Mouse (Mus musculus) embryonic facial prominence, embryonic 14.5 days (tissue): ENCODE measurements at regions not wholly inside any gene's neighbourhood (a gene's known extent, or its start where the extent isn't known, plus 50 kb on each side); places are given as distances from the start of the nearest gene placed in this dataset.
A peak's percentile ranks its signal among the peaks of the same experiment; 100 is the strongest.

Experiments
- ATAC-seq: fragments of 200-750 bp; cut with Nextera tagmentation; 2 replicates; pipeline ENCODE4 v1.8.0; 2017; ENCODE audit warnings: low read depth, moderate number of reproducible peaks, moderate TSS enrichment
- DNase-seq: peaks from one replicate; pipeline ENCODE4 v3.0.0-alpha.2; 2015; ENCODE audit warnings: low spot score
- H3K27ac ChIP-seq: fragments of 300-500 bp; sonication (generic); replicated peaks from 2 replicates; pipeline ENCODE4 v1.5.1; 2014; ENCODE audit warnings: low read depth, mild to moderate bottlenecking, low read length, moderate library complexity
- H3K27me3 ChIP-seq: fragments of 300-500 bp; sonication (generic); replicated peaks from 2 replicates; pipeline ENCODE4 v1.6.1; 2014; ENCODE audit warnings: low read length; ENCODE audit not compliant: control insufficient read depth, insufficient read depth
- H3K36me3 ChIP-seq: fragments of 300-500 bp; sonication (generic); 2 replicates; pipeline ENCODE4 v1.6.1; 2014; ENCODE audit warnings: low read length, mixed read lengths; ENCODE audit not compliant: control insufficient read depth, insufficient read depth
- H3K4me1 ChIP-seq: fragments of 300-500 bp; sonication (generic); 2 replicates; pipeline ENCODE4 v1.6.1; 2014; ENCODE audit warnings: antibody characterized with exemption, low read length; ENCODE audit not compliant: control insufficient read depth, insufficient read depth
- H3K4me2 ChIP-seq: fragments of 300-500 bp; sonication (generic); 2 replicates; pipeline ENCODE4 v1.6.1; 2014; ENCODE audit warnings: low read depth, mild to moderate bottlenecking, low read length, moderate library complexity, mixed read lengths
- H3K4me3 ChIP-seq: fragments of 300-500 bp; sonication (generic); 2 replicates; pipeline ENCODE4 v1.5.1; 2014; ENCODE audit warnings: low read depth, mild to moderate bottlenecking, low read length
- H3K9ac ChIP-seq: fragments of 300-500 bp; sonication (generic); 2 replicates; pipeline ENCODE4 v1.6.1; 2014; ENCODE audit warnings: low read depth, mild to moderate bottlenecking, low read length, moderate library complexity, mixed read lengths
- H3K9me3 ChIP-seq: fragments of 300-500 bp; sonication (generic); 2 replicates; pipeline ENCODE4 v1.6.1; 2016; ENCODE audit warnings: low read length; ENCODE audit not compliant: control insufficient read depth
- WGBS: fragments of 180-500 bp; shearing (Covaris S2); extraction: QIAGEN DNeasy Blood & Tissue Kit; methylation state at CpG from one replicate; pipeline ENCODE4 v1.1.7; 2014; 5-methylcytosine and 5-hydroxymethylcytosine counted together

GRCm38 (mm10) chr15:86751436-86752136, 537.3 kb downstream of the Tbc1d22a start:
- H3K9me3 ChIP-seq: no peaks in the 10 kb centered on the region
- H3K4me2 ChIP-seq: no peak overlapping the region
- ATAC-seq (peak; percentile 90), DNase-seq (peak; percentile 81)
- H3K9ac ChIP-seq: no peak overlapping the region
- no peaks in the 10 kb centered on the region for H3K36me3 ChIP-seq
- H3K27ac ChIP-seq: no peak overlapping the region
- no peak overlapping the region for H3K4me3 ChIP-seq
- no peaks in the 10 kb centered on the region for H3K4me1 ChIP-seq
- no peaks in the 10 kb centered on the region for H3K27me3 ChIP-seq
- WGBS: 53% methylated on average over 10 of the region's 10 CpGs

GRCm38 (mm10) chr15:86763581-86764375, 549.5 kb downstream of the Tbc1d22a start:
- 88% methylated on average over 10 of the region's 10 CpGs for WGBS
- H3K9me3 ChIP-seq: 0 out of 2 replicates have a peak, but pooled peaks cover 3% of the 10 kb centered on the region
- H3K4me2 ChIP-seq: no peak overlapping the region
- H3K27ac ChIP-seq: no peak overlapping the region
- H3K27me3 ChIP-seq: no peaks in the 10 kb centered on the region
- no peak overlapping the region for H3K4me3 ChIP-seq
- ATAC-seq (no peak), DNase-seq (no peak)
- no peaks in the 10 kb centered on the region for H3K36me3 ChIP-seq
- H3K4me1 ChIP-seq: no peaks in the 10 kb centered on the region
- no peak overlapping the region for H3K9ac ChIP-seq

GRCm38 (mm10) chr15:86767623-86768022, 553.4 kb downstream of the Tbc1d22a start:
- Histone ChIP-seq H3K9me3 (0 out of 2 replicates have a peak, but pooled peaks cover 3% of the 10 kb centered on the region), H3K27ac (no peak overlapping the region), H3K9ac (no peak overlapping the region), H3K27me3 (no peaks in the 10 kb centered on the region), H3K36me3 (no peaks in the 10 kb centered on the region), H3K4me3 (no peak overlapping the region), H3K4me2 (no peak overlapping the region), H3K4me1 (no peaks in the 10 kb centered on the region)
- ATAC-seq: no peak
- WGBS: 82% methylated on average over 2 of the region's 2 CpGs
- DNase-seq: no peak

GRCm38 (mm10) chr15:86773041-86773440, 558.8 kb downstream of the Tbc1d22a start:
- Histone ChIP-seq H3K4me1 (no peaks in the 10 kb centered on the region), H3K9ac (no peak overlapping the region), H3K9me3 (no peaks in the 10 kb centered on the region), H3K27ac (no peak overlapping the region), H3K36me3 (no peaks in the 10 kb centered on the region), H3K27me3 (no peaks in the 10 kb centered on the region), H3K4me3 (no peak overlapping the region), H3K4me2 (no peak overlapping the region)
- WGBS: 63% methylated on average over 7 of the region's 7 CpGs
- no peak for ATAC-seq
- no peak for DNase-seq

GRCm38 (mm10) chr15:86777998-86778397, 563.7 kb downstream of the Tbc1d22a start:
- no peak overlapping the region for H3K27ac ChIP-seq
- no peak overlapping the region for H3K4me3 ChIP-seq
- peak; percentile 6 for DNase-seq
- H3K36me3 ChIP-seq: no peaks in the 10 kb centered on the region
- no peaks in the 10 kb centered on the region for H3K27me3 ChIP-seq
- no peak overlapping the region for H3K4me2 ChIP-seq
- peak; percentile 60; the same call in 1 of the 2 replicates for ATAC-seq
- 84% methylated on average over 11 of the region's 11 CpGs for WGBS
- H3K9ac ChIP-seq: no peak overlapping the region
- H3K9me3 ChIP-seq: no peaks in the 10 kb centered on the region
- H3K4me1 ChIP-seq: no peaks in the 10 kb centered on the region

- Histone ChIP-seq H3K4me2 (no peak overlapping the region), H3K9me3 (no peaks in the 10 kb centered on the region), H3K27ac (no peak overlapping the region), H3K36me3 (no peaks in the 10 kb centered on the region), H3K9ac (no peak overlapping the region), H3K4me3 (no peak overlapping the region), H3K27me3 (no peaks in the 10 kb centered on the region), H3K4me1 (no peaks in the 10 kb centered on the region)
- 87% methylated on average over 11 of the region's 11 CpGs for WGBS
- DNase-seq: no peak
- no peak for ATAC-seq
These were observed 566.9 kb downstream of the Tbc1d22a start for GRCm38 (mm10) chr15:86781160-86781559.

GRCm38 (mm10) chr15:86794716-86795115, 580.5 kb downstream of the Tbc1d22a start:
- WGBS: 62% methylated on average over 3 of the region's 3 CpGs
- no peak overlapping the region for H3K27ac ChIP-seq
- no peak for ATAC-seq
- no peaks in the 10 kb centered on the region for H3K9me3 ChIP-seq
- no peak for DNase-seq
- H3K27me3 ChIP-seq: no peaks in the 10 kb centered on the region
- H3K36me3 ChIP-seq: no peaks in the 10 kb centered on the region
- no peak overlapping the region for H3K4me2 ChIP-seq
- H3K4me3 ChIP-seq: no peak overlapping the region
- no peak overlapping the region for H3K9ac ChIP-seq
- no peaks in the 10 kb centered on the region for H3K4me1 ChIP-seq

GRCm38 (mm10) chr15:86798474-86799178, 584.4 kb downstream of the Tbc1d22a start:
- DNase-seq: no peak
- no peaks in the 10 kb centered on the region for H3K9me3 ChIP-seq
- no peak overlapping the region for H3K9ac ChIP-seq
- no peak for ATAC-seq
- no peaks in the 10 kb centered on the region for H3K27me3 ChIP-seq
- no peaks in the 10 kb centered on the region for H3K36me3 ChIP-seq
- H3K4me1 ChIP-seq: no peaks in the 10 kb centered on the region
- no peak overlapping the region for H3K4me3 ChIP-seq
- 85% methylated on average over 9 of the region's 9 CpGs for WGBS
- H3K27ac ChIP-seq: no peak overlapping the region
- H3K4me2 ChIP-seq: no peak overlapping the region
